Mouse (Mus musculus) liver, embryonic 14.5 days (tissue): ENCODE measurements at regions not wholly inside any gene's neighbourhood (a gene's known extent, or its start where the extent isn't known, plus 50 kb on each side); places are given as distances from the start of the nearest gene placed in this dataset.

Experiments
- CTCF ChIP-seq: IDR thresholded peaks from 2 replicates; pipeline ENCODE4 v1.5.1; 2016; ENCODE audit warnings: antibody characterized with exemption, low read depth, control low read depth
- EP300 ChIP-seq: IDR thresholded peaks from 2 replicates; pipeline ENCODE4 v1.6.1; 2016; ENCODE audit warnings: antibody characterized with exemption, low read depth

GRCm38 (mm10) chr9:84204056-84204455 is 279.1 kb downstream of the Bckdhb start:
- no peak for TF ChIP-seq CTCF
- no peak for TF ChIP-seq EP300
